Mouse (Mus musculus): ENCODE results near the gene Olfr904. TPM values are rescaled to one million over a fixed set of nuclear protein-coding genes. Genes with fewer than 3 reads are reported as not detected.

Gene Olfr904
- polyA plus RNA-seq, 1 experiment from 2014 or later = not detected

- Histone ChIP-seq H3K4me2 (ENCODE audit: low read depth) (no peak overlapping the region), H3K27ac (ENCODE audit: low read depth, low read length) (no peak overlapping the region), H3K4me1 (ENCODE audit: control insufficient read depth, insufficient read depth, low read length) (no peaks in the 10 kb centered on the region), H3K36me3 (ENCODE audit: control insufficient read depth, insufficient read depth, low read length) (no peaks in the 10 kb centered on the region), H3K27me3 (ENCODE audit: control insufficient read depth, insufficient read depth, low read length) (no peaks in the 10 kb centered on the region), H3K9ac (ENCODE audit: low read length) (no peak overlapping the region), H3K9me3 (ENCODE audit: control insufficient read depth, low read length) (no peaks in the 10 kb centered on the region), H3K4me3 (ENCODE audit: low read depth, low read length) (no peak overlapping the region)
- no peak for DNase-seq (ENCODE audit: low spot score)
- WGBS = 70% methylated on average over 2 of the region's 2 CpGs
- no peak for ATAC-seq (ENCODE audit: insufficient read depth, low FRiP score, low TSS enrichment)
Observed at GRCm38 (mm10) chr9:38512353-38512752, 49.4 kb downstream of the Olfr904 start.

Other genes starting within 250 kb of the Olfr904 start
- gene Olfr894, start 245.1 kb upstream of the Olfr904 start, polyA plus RNA-seq (2014; fragmentation: Nextera tagmentation; extraction: Ambion mirVana) = not detected in 2 replicates
- not detected in 2 replicates for gene Olfr143, start 210.4 kb upstream of the Olfr904 start, polyA plus RNA-seq (2014; fragmentation: Nextera tagmentation; extraction: Ambion mirVana)
- gene Olfr895, start 195.3 kb upstream of the Olfr904 start, polyA plus RNA-seq (2014; fragmentation: Nextera tagmentation; extraction: Ambion mirVana) = not detected in 2 replicates
- gene Olfr896-ps1, start 172.0 kb upstream of the Olfr904 start, polyA plus RNA-seq (2014; fragmentation: Nextera tagmentation; extraction: Ambion mirVana) = not detected in 2 replicates
- not detected in 2 replicates for gene Olfr25, start 134.1 kb upstream of the Olfr904 start, polyA plus RNA-seq (2014; fragmentation: Nextera tagmentation; extraction: Ambion mirVana)
- gene Olfr898, start 114.7 kb upstream of the Olfr904 start, polyA plus RNA-seq (2014; fragmentation: Nextera tagmentation; extraction: Ambion mirVana) = not detected in 2 replicates
- gene Olfr250, start 96.2 kb upstream of the Olfr904 start, polyA plus RNA-seq (2014; fragmentation: Nextera tagmentation; extraction: Ambion mirVana) = not detected in 2 replicates
- not detected in 2 replicates for gene Olfr251, start 86.1 kb upstream of the Olfr904 start, polyA plus RNA-seq (2014; fragmentation: Nextera tagmentation; extraction: Ambion mirVana)
- gene Olfr147, start 61.4 kb upstream of the Olfr904 start, polyA plus RNA-seq (2014; fragmentation: Nextera tagmentation; extraction: Ambion mirVana) = not detected in 2 replicates
- gene Olfr901, start 33.7 kb upstream of the Olfr904 start, polyA plus RNA-seq (2014; fragmentation: Nextera tagmentation; extraction: Ambion mirVana) = not detected in 2 replicates
- not detected in 2 replicates for gene Olfr902, start 15.5 kb upstream of the Olfr904 start, polyA plus RNA-seq (2014; fragmentation: Nextera tagmentation; extraction: Ambion mirVana)
- gene Olfr905, start 8.0 kb downstream of the Olfr904 start, polyA plus RNA-seq (2014; fragmentation: Nextera tagmentation; extraction: Ambion mirVana) = not detected in 2 replicates
- gene Olfr906, start 23.9 kb downstream of the Olfr904 start, polyA plus RNA-seq (2014; fragmentation: Nextera tagmentation; extraction: Ambion mirVana) = not detected in 2 replicates
- not detected in 2 replicates for gene Olfr907, start 32.7 kb downstream of the Olfr904 start, polyA plus RNA-seq (2014; fragmentation: Nextera tagmentation; extraction: Ambion mirVana)
- gene Olfr911-ps1, start 58.4 kb downstream of the Olfr904 start, polyA plus RNA-seq (2014; fragmentation: Nextera tagmentation; extraction: Ambion mirVana) = not detected in 2 replicates
- gene Olfr910, start 74.7 kb downstream of the Olfr904 start, polyA plus RNA-seq (2014; fragmentation: Nextera tagmentation; extraction: Ambion mirVana) = not detected in 2 replicates
- not detected in 2 replicates for gene Olfr912, start 117.0 kb downstream of the Olfr904 start, polyA plus RNA-seq (2014; fragmentation: Nextera tagmentation; extraction: Ambion mirVana)
- gene Olfr913, start 129.6 kb downstream of the Olfr904 start, polyA plus RNA-seq (2014; fragmentation: Nextera tagmentation; extraction: Ambion mirVana) = not detected in 2 replicates
- gene Olfr914, start 142.0 kb downstream of the Olfr904 start, polyA plus RNA-seq (2014; fragmentation: Nextera tagmentation; extraction: Ambion mirVana) = not detected in 2 replicates
- not detected in 2 replicates for gene Olfr916, start 196.7 kb downstream of the Olfr904 start, polyA plus RNA-seq (2014; fragmentation: Nextera tagmentation; extraction: Ambion mirVana)
- not detected in 2 replicates for gene Olfr917, start 202.7 kb downstream of the Olfr904 start, polyA plus RNA-seq (2014; fragmentation: Nextera tagmentation; extraction: Ambion mirVana)
- not detected in 2 replicates for gene Olfr918, start 211.5 kb downstream of the Olfr904 start, polyA plus RNA-seq (2014; fragmentation: Nextera tagmentation; extraction: Ambion mirVana)
- not detected in 2 replicates for gene Olfr919, start 240.5 kb downstream of the Olfr904 start, polyA plus RNA-seq (2014; fragmentation: Nextera tagmentation; extraction: Ambion mirVana)

All from neural tube, embryonic 11.5 days (tissue).